Mouse (Mus musculus) cerebellum, adult 9-10 months (tissue): ENCODE data around the gene Adgrv1.
"Not testable (repeated sequence)": the region's sequence is repeated elsewhere in the genome, so short reads cannot be mapped to it uniquely, and the experiment has no call there.

ENCODE experiments used
- DNase-seq: peaks from one replicate; pipeline ENCODE4 v3.0.0; 2022

Gene Adgrv1

GRCm38 (mm10) chr13:81329762-81330161 lies 303.2 kb downstream of the Adgrv1 start:
- DNase-seq: no peak

GRCm38 (mm10) chr13:81328181-81328580 lies 304.8 kb downstream of the Adgrv1 start:
- DNase-seq: no peak

- DNase-seq: no peak
Observed at GRCm38 (mm10) chr13:81325606-81326215, 307.2 kb downstream of the Adgrv1 start.

GRCm38 (mm10) chr13:81323546-81324316 lies 309.2 kb downstream of the Adgrv1 start:
- no peak for DNase-seq

- no peak for DNase-seq
Observed at GRCm38 (mm10) chr13:81316581-81316980, 316.4 kb downstream of the Adgrv1 start.

GRCm38 (mm10) chr13:81314306-81315120 lies 318.4 kb downstream of the Adgrv1 start:
- DNase-seq: no peak

- DNase-seq: no peak
Observed at GRCm38 (mm10) chr13:81312148-81312547, 320.8 kb downstream of the Adgrv1 start.

- no peak for DNase-seq
Observed at GRCm38 (mm10) chr13:81300851-81301250, 332.1 kb downstream of the Adgrv1 start.

- no peak for DNase-seq
Observed at GRCm38 (mm10) chr13:81294106-81294505, 338.8 kb downstream of the Adgrv1 start.

- no peak for DNase-seq
Observed at GRCm38 (mm10) chr13:81282193-81282592, 350.8 kb downstream of the Adgrv1 start.

- no peak for DNase-seq
Observed at GRCm38 (mm10) chr13:81280650-81281229, 352.2 kb downstream of the Adgrv1 start.

- no peak for DNase-seq
Observed at GRCm38 (mm10) chr13:81279351-81279736, 353.6 kb downstream of the Adgrv1 start.

GRCm38 (mm10) chr13:81278669-81279350 lies 354.1 kb downstream of the Adgrv1 start:
- no peak for DNase-seq

- DNase-seq: no peak
Observed at GRCm38 (mm10) chr13:81273837-81274236, 359.1 kb downstream of the Adgrv1 start.

GRCm38 (mm10) chr13:81270396-81270795 lies 362.6 kb downstream of the Adgrv1 start:
- DNase-seq: no peak

GRCm38 (mm10) chr13:81269056-81269455 lies 363.9 kb downstream of the Adgrv1 start:
- DNase-seq: no peak

GRCm38 (mm10) chr13:81267489-81267888 lies 365.5 kb downstream of the Adgrv1 start:
- DNase-seq: not testable (repeated sequence)

- DNase-seq: no peak
Observed at GRCm38 (mm10) chr13:81264465-81264864, 368.5 kb downstream of the Adgrv1 start.

GRCm38 (mm10) chr13:81241181-81241580 lies 391.8 kb downstream of the Adgrv1 start:
- no peak for DNase-seq

GRCm38 (mm10) chr13:81239836-81240235 lies 393.1 kb downstream of the Adgrv1 start:
- DNase-seq: no peak

GRCm38 (mm10) chr13:81239427-81239826 lies 393.5 kb downstream of the Adgrv1 start:
- DNase-seq: no peak

GRCm38 (mm10) chr13:81238855-81239254 lies 394.1 kb downstream of the Adgrv1 start:
- no peak for DNase-seq

- no peak for DNase-seq
Observed at GRCm38 (mm10) chr13:81237947-81238346, 395.0 kb downstream of the Adgrv1 start.
